Mouse (Mus musculus): ENCODE results near the gene Cyth2.

The Cyth2 gene

DNA sequence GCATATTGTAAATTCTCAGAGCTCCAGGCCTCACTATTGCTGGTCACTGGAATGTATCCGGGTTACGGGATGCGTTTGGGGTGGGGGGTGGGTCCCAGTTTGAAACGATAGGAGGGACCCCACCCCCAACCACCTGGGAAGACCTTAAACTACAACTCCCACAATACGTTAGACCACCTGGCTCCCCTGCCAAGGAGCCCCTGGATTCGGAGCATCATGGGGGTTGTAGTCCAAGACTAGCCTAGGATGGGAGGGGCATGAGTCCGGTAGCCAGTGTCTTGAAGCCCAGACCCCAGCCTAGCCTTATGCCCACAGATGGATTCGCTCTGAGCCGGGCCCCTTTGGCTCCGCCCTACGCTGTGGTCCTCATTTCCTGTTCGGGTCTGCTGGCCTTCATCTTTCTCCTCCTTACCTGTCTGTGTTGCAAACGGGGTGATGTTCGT is 28.2 kb downstream of the Cyth2 start:
- peak; percentile 90 for DNase-seq (ENCODE audit: low read depth, low spot score)

GRCm38 (mm10) chr7:45785388-45786135 is 28.8 kb downstream of the Cyth2 start:
- DNase-seq (ENCODE audit: low read depth, low spot score) = no peak

DNA sequence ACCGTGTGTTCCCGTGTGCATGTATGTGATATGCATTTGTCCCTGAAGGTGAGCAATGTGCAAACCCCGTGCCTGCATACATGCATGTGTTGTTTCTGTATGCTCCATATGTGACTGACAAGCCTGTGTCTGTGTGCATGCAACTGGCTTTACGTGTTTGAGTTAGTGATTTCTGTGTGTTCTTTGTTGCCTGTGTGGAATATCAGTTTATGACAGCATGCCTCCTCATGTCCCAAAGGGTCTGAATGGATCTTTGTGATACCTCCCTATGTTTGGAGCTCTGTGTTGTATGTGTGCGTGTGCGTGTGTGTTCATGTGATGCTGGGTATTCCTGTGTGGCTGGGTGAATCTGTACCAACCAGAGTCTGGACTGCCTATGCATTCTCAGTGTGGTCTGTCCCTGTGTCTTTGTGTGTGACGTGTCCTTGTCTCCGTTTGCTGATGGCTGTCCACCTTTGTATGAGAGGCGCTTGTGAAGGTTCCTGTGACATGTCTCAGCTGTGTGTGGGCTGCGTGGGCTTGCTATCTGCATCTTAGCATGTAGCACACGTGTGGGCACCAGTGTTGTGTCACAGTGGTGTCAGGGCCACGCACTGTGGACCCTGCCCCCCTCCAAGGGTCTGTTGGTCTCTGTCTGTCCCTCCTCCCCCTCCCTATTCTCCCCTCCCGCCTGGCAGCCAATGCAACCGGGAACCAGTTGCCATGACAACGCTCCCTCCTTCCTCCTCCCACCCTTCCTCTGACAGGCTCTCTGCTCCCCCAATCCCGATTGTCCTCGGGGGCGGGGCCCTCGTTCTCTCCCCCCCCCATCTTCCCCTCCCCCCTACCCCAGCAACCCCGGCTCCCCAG is 29.6 kb downstream of the Cyth2 start, which contains the start of gene Sult2b1:
Gene Sult2b1, minus strand, starts transcription at position 146 of the 849 bp plus-strand sequence.
- DNase-seq (ENCODE audit: low read depth, low spot score) = peak; percentile 85

DNA sequence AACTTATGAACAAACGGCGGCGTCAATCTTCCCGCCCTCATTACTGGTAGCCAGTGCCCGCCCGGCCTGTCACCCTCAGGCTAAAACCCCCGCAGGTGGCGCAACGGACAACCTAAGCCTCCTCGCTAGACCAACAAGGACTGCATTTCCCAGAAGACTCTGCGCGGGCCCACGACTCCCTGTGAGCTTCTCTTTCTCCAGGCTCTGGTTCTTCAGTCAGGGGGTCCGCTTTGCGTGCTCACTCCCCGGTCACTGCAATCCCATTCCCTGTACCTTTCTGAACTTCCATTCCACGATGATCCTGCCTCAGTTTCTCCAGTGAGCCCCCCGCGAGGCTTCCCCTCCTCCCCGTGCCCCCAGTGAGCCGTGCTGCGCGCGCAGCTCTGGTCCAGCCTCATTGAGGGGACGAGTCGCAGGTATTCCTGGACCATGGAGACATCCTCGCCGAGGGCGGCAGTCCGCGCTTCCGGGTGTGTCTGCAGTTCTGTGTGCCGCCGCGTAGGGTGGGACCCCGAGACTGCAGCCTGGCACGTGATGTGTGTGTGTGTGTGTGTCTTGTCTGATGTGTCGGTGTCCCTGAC is 30.8 kb downstream of the Cyth2 start, which contains the start of gene Lmtk3:
Gene Lmtk3, plus strand, starts transcription at position 228 of the 581 bp plus-strand sequence.
- peak; percentile 78 for DNase-seq (ENCODE audit: low read depth, low spot score)

DNA sequence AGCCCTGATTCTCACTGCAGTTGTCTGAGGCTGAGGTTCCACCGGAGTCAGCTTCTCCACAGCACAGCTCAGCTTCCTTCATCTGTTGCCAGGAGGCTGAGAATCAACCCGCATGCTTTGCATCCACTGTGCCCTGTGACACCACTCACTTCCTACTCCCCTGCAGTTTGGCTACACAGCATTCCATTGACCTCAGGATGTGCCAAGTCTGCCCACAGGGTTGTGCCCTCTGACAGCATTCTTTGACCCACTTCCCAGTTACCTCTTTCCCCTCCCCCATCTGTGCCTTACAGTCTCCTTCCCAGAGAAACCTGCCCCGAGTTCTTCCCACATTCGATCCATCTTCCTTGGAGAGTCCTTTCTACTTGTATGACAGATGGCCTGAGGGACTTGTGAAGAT is 32.1 kb downstream of the Cyth2 start:
- DNase-seq (ENCODE audit: low read depth, low spot score) = no peak

- no peak for DNase-seq (ENCODE audit: low read depth, low spot score)
Observed at GRCm38 (mm10) chr7:45779081-45779641, 35.2 kb downstream of the Cyth2 start.

DNA sequence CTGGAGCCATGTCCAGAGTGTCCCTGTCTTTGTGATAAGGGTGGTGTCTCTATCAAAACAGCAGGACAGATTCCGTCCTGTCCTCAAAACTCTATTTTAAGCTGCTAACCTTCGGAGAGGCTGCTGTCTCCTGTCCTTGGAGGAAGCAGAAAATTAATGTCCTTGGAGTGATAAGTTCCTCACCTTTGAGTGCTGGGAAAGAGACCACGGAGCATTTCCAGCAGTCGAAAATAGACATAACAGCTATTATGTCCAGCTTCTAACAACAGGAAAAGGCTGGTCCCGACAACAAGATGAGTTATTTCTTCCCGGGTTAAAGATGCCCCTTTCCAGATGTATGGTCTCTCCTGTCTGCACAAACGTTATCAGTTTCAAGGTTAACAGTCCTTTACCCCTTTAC is 39.1 kb downstream of the Cyth2 start:
- no peak for DNase-seq (ENCODE audit: low read depth, low spot score)

GRCm38 (mm10) chr7:45771101-45771500 is 43.3 kb downstream of the Cyth2 start:
- DNase-seq (ENCODE audit: low read depth, low spot score) = no peak

DNA sequence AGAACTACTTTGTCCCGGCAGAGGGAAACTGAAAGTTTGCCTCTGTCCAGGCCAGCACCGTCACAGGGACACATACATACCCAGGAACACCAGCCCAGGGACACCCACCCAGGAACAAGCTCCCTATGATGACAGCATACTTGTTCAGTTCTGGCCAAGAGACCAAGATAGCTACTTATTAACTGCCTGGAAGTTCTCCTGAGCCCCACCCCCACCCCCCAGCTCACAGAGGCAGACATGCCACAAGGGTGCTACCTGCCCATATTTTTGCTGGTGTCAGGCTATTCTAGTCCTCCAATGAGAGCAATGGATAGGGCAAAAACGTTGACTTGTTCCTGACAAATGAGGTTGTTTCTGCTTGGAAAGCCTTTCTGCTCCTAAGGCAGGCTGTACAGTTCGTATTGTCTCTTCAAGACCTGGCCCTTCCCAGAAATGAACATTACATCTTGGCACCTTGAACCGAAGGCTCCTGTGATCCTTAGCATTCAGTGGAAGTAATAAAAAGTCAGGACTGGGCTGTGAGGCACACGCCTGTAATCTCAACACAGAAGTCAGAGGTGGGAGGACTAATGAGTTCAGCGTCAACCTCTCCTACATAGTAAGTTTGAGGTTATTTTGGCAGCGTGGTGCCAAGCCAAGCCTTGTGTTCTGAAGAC is 43.8 kb downstream of the Cyth2 start:
- DNase-seq (ENCODE audit: low read depth, low spot score) = no peak

DNA sequence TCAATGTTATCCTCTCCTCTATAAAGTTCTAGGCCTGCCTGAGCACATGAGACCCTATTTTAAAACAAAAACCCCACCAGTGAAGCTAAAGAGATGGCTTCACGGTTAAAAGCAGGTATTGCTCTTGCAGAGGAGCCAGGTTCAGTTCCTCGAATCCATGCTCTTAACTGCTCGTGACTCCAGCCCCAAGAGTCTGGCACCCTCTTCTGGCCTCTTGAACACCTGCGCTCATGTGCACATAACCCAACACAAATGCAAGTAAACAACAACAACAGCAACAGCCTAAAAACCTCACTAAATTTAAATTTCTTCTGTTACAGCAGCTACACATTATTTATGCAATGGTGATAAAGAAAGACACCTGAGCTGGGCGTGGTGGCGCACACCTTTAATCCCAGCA is 46.9 kb downstream of the Cyth2 start:
- no peak for DNase-seq (ENCODE audit: low read depth, low spot score)

- DNase-seq (ENCODE audit: low read depth, low spot score) = no peak
Observed at GRCm38 (mm10) chr7:45766764-45767163, 47.6 kb downstream of the Cyth2 start.

DNA sequence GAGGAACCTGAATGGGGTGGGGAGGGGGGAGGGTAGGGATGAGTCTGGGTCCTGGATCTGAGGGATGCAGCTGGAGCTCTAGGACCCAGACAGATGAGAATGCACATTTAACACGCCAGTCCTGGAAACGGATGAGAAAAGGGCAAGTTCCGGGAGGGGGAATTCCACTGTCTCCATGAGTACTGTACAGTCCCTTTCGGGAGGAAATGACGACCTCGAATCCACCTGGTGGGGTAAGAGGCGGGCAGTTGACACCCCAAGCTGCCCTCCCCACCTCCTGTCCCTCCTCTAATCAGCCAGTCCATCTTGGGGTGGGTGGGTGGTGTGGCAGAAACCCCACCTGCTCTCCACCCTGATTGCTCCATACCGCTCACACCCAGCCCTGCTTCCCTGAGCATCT is 48.4 kb downstream of the Cyth2 start:
- DNase-seq (ENCODE audit: low read depth, low spot score) = no peak

DNA sequence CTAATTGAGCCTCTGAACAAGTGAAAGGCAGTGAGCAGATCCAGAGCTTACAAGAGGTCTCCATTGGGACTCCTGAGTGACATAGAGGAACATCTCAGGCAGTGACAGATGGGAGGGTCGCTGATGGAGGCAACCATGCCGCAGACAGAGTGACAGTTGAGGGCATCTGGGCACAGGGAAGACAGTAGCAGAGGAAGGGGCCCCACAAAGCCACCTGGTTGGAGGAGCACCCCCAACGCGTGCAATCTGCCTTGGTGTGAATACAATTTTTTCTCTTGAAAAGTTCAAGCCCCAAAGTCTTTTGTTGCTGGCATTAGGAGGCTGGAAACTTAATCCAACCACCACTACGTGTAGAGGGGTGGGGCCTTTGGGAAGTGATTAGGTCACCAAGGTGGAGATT is 54.2 kb downstream of the Cyth2 start:
- no peak for DNase-seq (ENCODE audit: low read depth, low spot score)

DNA sequence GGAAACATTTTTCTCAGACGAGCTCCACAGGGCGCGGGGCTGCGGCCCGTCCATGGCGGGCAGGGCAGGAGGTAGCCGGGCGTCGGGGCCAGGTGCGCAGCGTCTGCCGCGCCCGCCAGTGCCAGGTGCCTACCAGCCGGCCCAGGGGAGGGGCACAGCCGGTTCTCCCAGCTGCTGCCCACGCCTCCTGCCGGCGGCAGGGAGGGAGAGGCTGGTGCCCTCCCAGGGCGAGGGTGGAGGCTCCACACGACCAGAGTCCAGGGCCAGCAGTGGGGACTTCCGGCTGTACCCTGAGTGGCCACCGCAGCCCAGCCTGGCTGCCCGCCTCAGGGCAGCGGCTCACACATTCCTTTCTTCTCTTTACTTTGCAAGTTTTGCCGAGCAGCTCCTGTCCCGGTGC is 55.0 kb downstream of the Cyth2 start:
- DNase-seq (ENCODE audit: low read depth, low spot score) = no peak
